Mouse (Mus musculus): ENCODE results near the gene Fbrsl1. TPM values are rescaled to one million over a fixed set of nuclear protein-coding genes. Genes with fewer than 3 reads are reported as not detected.

Fbrsl1 gene
- total and polyA plus RNA-seq, 2 experiments from 2014 or later, result 20.3 to 32.8 TPM

- Histone ChIP-seq H3K9ac (replicated peaks; ENCODE audit: low read length, poor library complexity, severe bottlenecking) (no peak overlapping the region), H3K4me3 (ENCODE audit: low read depth, low read length) (no peak overlapping the region), H3K4me1 (ENCODE audit: insufficient read depth, low read length) (no peaks in the 10 kb centered on the region), H3K27ac (ENCODE audit: low read depth, low read length) (no peak overlapping the region), H3K9me3 (ENCODE audit: low read length) (no peaks in the 10 kb centered on the region), H3K27me3 (ENCODE audit: insufficient read depth, low read length) (no peaks in the 10 kb centered on the region), H3K4me2 (ENCODE audit: low read depth, low read length, poor library complexity, severe bottlenecking) (no peak overlapping the region), H3K36me3 (ENCODE audit: insufficient read depth, low read length) (peaks cover 22% of the 10 kb centered on the region)
- DNase-seq (ENCODE audit: low spot score), result peak; percentile 40
- no peak for ATAC-seq (ENCODE audit: low FRiP score)
- TF ChIP-seq CTCF (IDR thresholded peaks at IDR 0.05), result peak; percentile 67
Observed at GRCm38 (mm10) chr5:110434816-110435215, 13.5 kb downstream of the Fbrsl1 start.

DNA sequence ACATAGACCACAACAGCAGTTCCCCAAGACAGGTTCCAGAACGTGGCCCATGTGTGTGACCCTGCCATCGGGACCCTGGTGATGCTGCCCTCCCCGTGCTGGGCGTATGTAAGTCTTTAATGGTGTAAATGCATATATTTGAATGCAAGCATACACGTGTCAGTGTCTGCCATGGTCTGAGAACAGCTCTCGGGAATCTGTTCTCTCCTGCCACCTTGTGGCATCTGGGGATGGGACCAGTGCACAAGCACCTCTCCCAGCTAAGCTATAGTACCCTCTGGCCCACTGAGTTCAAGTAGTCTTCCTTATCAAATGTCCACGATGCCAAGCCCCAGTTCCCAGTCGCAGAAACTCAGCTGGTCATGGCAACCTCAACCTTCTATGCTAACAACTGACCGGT is 19.3 kb downstream of the Fbrsl1 start:
- peak; percentile 75 for DNase-seq (ENCODE audit: low spot score)
- Histone ChIP-seq H3K4me2 (ENCODE audit: low read depth, low read length, poor library complexity, severe bottlenecking) (no peak overlapping the region), H3K27me3 (ENCODE audit: insufficient read depth, low read length) (no peaks in the 10 kb centered on the region), H3K4me3 (ENCODE audit: low read depth, low read length) (no peak overlapping the region), H3K9me3 (ENCODE audit: low read length) (no peaks in the 10 kb centered on the region), H3K4me1 (ENCODE audit: insufficient read depth, low read length) (no peaks in the 10 kb centered on the region), H3K36me3 (ENCODE audit: insufficient read depth, low read length) (peaks cover 22% of the 10 kb centered on the region), H3K9ac (replicated peaks; ENCODE audit: low read length, poor library complexity, severe bottlenecking) (no peak overlapping the region), H3K27ac (ENCODE audit: low read depth, low read length) (no peak overlapping the region)
- TF ChIP-seq CTCF (IDR thresholded peaks at IDR 0.05), result peak; percentile 85
- WGBS, result 40% methylated on average over 9 of the region's 9 CpGs
- peak; percentile 73; the same call in 1 of the 2 replicates for ATAC-seq (ENCODE audit: low FRiP score)

GRCm38 (mm10) chr5:110428290-110428689 is 20.0 kb downstream of the Fbrsl1 start:
- no peak for TF ChIP-seq CTCF (IDR thresholded peaks at IDR 0.05)
- Histone ChIP-seq H3K27ac (ENCODE audit: low read depth, low read length) (no peak overlapping the region), H3K4me1 (ENCODE audit: insufficient read depth, low read length) (no peaks in the 10 kb centered on the region), H3K9me3 (ENCODE audit: low read length) (no peaks in the 10 kb centered on the region), H3K9ac (replicated peaks; ENCODE audit: low read length, poor library complexity, severe bottlenecking) (no peak overlapping the region), H3K4me3 (ENCODE audit: low read depth, low read length) (no peak overlapping the region), H3K27me3 (ENCODE audit: insufficient read depth, low read length) (no peaks in the 10 kb centered on the region), H3K4me2 (ENCODE audit: low read depth, low read length, poor library complexity, severe bottlenecking) (no peak overlapping the region), H3K36me3 (ENCODE audit: insufficient read depth, low read length) (peaks cover 22% of the 10 kb centered on the region)
- ATAC-seq (ENCODE audit: low FRiP score), result no peak
- WGBS, result 79% methylated on average over 3 of the region's 3 CpGs
- DNase-seq (ENCODE audit: low spot score), result no peak

GRCm38 (mm10) chr5:110425187-110425586 is 23.1 kb downstream of the Fbrsl1 start:
- no peak for ATAC-seq (ENCODE audit: low FRiP score)
- Histone ChIP-seq H3K4me2 (ENCODE audit: low read depth, low read length, poor library complexity, severe bottlenecking) (no peak overlapping the region), H3K9me3 (ENCODE audit: low read length) (no peaks in the 10 kb centered on the region), H3K36me3 (ENCODE audit: insufficient read depth, low read length) (no peaks in the 10 kb centered on the region; the same call in 1 of the 2 replicates), H3K27me3 (ENCODE audit: insufficient read depth, low read length) (no peaks in the 10 kb centered on the region), H3K9ac (replicated peaks; ENCODE audit: low read length, poor library complexity, severe bottlenecking) (no peak overlapping the region), H3K4me1 (ENCODE audit: insufficient read depth, low read length) (no peaks in the 10 kb centered on the region), H3K4me3 (ENCODE audit: low read depth, low read length) (no peak overlapping the region), H3K27ac (ENCODE audit: low read depth, low read length) (no peak overlapping the region)
- no peak for TF ChIP-seq CTCF (IDR thresholded peaks at IDR 0.05)
- no peak for DNase-seq (ENCODE audit: low spot score)
- 88% methylated on average over 4 of the region's 4 CpGs for whole genome bisulfite sequencing

DNA sequence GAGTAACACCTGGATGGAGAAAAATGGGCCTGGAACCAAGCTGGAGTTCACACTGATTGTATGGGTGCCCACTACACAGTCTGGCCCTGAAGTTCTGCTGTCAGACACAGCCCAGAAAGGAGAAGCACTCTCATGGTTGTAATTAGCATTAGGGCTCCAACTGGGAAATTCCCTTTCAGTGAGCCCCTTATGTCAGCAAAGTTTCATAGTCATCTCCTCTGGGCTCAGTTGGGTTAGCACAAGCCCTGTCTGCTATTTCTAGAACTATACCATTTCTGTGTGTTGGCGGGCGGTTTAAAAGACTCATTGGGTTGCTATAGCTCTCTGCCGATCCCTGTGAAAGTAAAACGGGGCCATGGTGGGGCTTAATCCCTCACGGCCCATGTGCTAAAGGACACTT is 24.1 kb downstream of the Fbrsl1 start:
- Histone ChIP-seq H3K27ac (ENCODE audit: low read depth, low read length) (no peak overlapping the region), H3K36me3 (ENCODE audit: insufficient read depth, low read length) (no peaks in the 10 kb centered on the region), H3K4me1 (ENCODE audit: insufficient read depth, low read length) (no peaks in the 10 kb centered on the region), H3K9ac (replicated peaks; ENCODE audit: low read length, poor library complexity, severe bottlenecking) (no peak overlapping the region), H3K4me3 (ENCODE audit: low read depth, low read length) (no peak overlapping the region), H3K27me3 (ENCODE audit: insufficient read depth, low read length) (no peaks in the 10 kb centered on the region), H3K4me2 (ENCODE audit: low read depth, low read length, poor library complexity, severe bottlenecking) (no peak overlapping the region), H3K9me3 (ENCODE audit: low read length) (no peaks in the 10 kb centered on the region)
- 77% methylated on average over 5 of the region's 5 CpGs for WGBS
- DNase-seq (ENCODE audit: low spot score) (no peak), ATAC-seq (ENCODE audit: low FRiP score) (no peak)
- TF ChIP-seq CTCF (IDR thresholded peaks at IDR 0.05), result no peak

GRCm38 (mm10) chr5:110421393-110421792 is 26.9 kb downstream of the Fbrsl1 start:
- ATAC-seq (ENCODE audit: low FRiP score) (no peak), DNase-seq (ENCODE audit: low spot score) (no peak)
- H3K27me3 ChIP-seq (ENCODE audit: insufficient read depth, low read length), result no peaks in the 10 kb centered on the region
- no peak for TF ChIP-seq CTCF (IDR thresholded peaks at IDR 0.05)
- no peak overlapping the region for H3K4me2 ChIP-seq (ENCODE audit: low read depth, low read length, poor library complexity, severe bottlenecking)
- no peak overlapping the region for H3K27ac ChIP-seq (ENCODE audit: low read depth, low read length)
- WGBS, result 91% methylated on average over 6 of the region's 6 CpGs
- no peak overlapping the region for H3K4me3 ChIP-seq (ENCODE audit: low read depth, low read length)
- H3K4me1 ChIP-seq (ENCODE audit: insufficient read depth, low read length), result peaks cover 11% of the 10 kb centered on the region; the same call in 1 of the 2 replicates
- no peaks in the 10 kb centered on the region for H3K9me3 ChIP-seq (ENCODE audit: low read length)
- H3K9ac ChIP-seq (replicated peaks; ENCODE audit: low read length, poor library complexity, severe bottlenecking), result no peak overlapping the region
- no peaks in the 10 kb centered on the region for H3K36me3 ChIP-seq (ENCODE audit: insufficient read depth, low read length)
